Mouse (Mus musculus) E14TG2a.4 (cell line): Measurements from ENCODE around the gene Spdef.
A peak's percentile ranks its signal among the peaks of the same experiment; 100 is the strongest.

Experiments
- H3K27me3 ChIP-seq: 2 replicates; pipeline ENCODE4 v1.6.1; 2014; ENCODE audit warnings: low read length, control low read depth; ENCODE audit not compliant: insufficient read depth
- H3K36me3 ChIP-seq: 2 replicates; pipeline ENCODE4 v1.6.1; 2014; ENCODE audit warnings: low read length, control low read depth; ENCODE audit not compliant: insufficient read depth
- H3K4me1 ChIP-seq: replicated peaks from 2 replicates; pipeline ENCODE4 v1.6.1; 2014; ENCODE audit warnings: low read depth, low read length, control low read depth
- H3K4me3 ChIP-seq: replicated peaks from 2 replicates; pipeline ENCODE4 v1.5.1; 2014; ENCODE audit warnings: mild to moderate bottlenecking, low read length
- H3K9me3 ChIP-seq: 2 replicates; pipeline ENCODE4 v1.6.1; 2014; ENCODE audit warnings: low read length, control low read depth
- CTCF ChIP-seq: conservative IDR thresholded peaks from 2 replicates; pipeline ENCODE4 v1.5.1; 2014; ENCODE audit warnings: low read length
- NANOG ChIP-seq: IDR thresholded peaks from 2 replicates; pipeline ENCODE4 v1.6.1; 2014; ENCODE audit warnings: borderline replicate concordance, low read length, mixed read lengths
- POU5F1 ChIP-seq: IDR thresholded peaks from 2 replicates; pipeline ENCODE4 v1.6.1; 2014; ENCODE audit warnings: low read length, borderline replicate concordance

Spdef gene

GRCm38 (mm10) chr17:27728770-27729169 is at the start of gene Spdef:
Spdef (minus strand) TSS chr17:27728955.
- Histone ChIP-seq H3K36me3 (no peaks in the 10 kb centered on the region), H3K27me3 (peaks cover 5% of the 10 kb centered on the region; the same call in 1 of the 2 replicates), H3K4me1 (peaks cover 37% of the 10 kb centered on the region), H3K4me3 (no peak within 1 kb of the TSS), H3K9me3 (no peaks in the 10 kb centered on the region)
- TF ChIP-seq POU5F1 (no peak), NANOG (no peak), CTCF (no peak)

DNA sequence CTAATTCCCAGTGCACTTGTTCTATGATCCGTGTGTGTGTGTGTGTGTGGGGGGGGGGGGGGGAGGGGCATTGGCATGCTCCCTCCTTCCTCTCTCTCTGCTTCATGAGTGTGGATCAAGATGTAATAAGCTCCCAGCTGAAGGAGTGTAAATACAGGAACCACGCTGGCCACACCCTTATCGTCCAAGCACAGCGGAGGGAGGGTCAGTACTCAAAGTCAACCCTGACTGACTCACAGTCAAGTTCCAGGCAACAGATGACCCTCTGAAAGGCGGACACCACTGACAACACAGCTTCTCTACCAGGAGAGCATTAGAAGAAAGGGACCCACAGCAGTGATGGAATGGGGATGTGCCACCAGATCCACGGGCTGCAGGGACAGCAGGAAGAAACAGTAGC is 49.1 kb upstream of the Spdef start:
- H3K4me1 ChIP-seq, result peaks cover 68% of the 10 kb centered on the region
- no peak overlapping the region for H3K4me3 ChIP-seq
- H3K27me3 ChIP-seq, result no peaks in the 10 kb centered on the region
- H3K36me3 ChIP-seq, result peaks cover 93% of the 10 kb centered on the region
- TF ChIP-seq POU5F1 (no peak), NANOG (no peak), CTCF (no peak)
- H3K9me3 ChIP-seq, result no peaks in the 10 kb centered on the region

- Histone ChIP-seq H3K9me3 (no peaks in the 10 kb centered on the region), H3K4me3 (no peak overlapping the region), H3K27me3 (no peaks in the 10 kb centered on the region), H3K36me3 (peaks cover 88% of the 10 kb centered on the region), H3K4me1 (peaks cover 48% of the 10 kb centered on the region)
- TF ChIP-seq POU5F1, result no peak
- no peak for TF ChIP-seq NANOG
- TF ChIP-seq CTCF, result no peak
Observed at GRCm38 (mm10) chr17:27774198-27774597, 45.4 kb upstream of the Spdef start.

- TF ChIP-seq NANOG (no peak), CTCF (no peak), POU5F1 (no peak)
- Histone ChIP-seq H3K4me3 (no peak overlapping the region), H3K36me3 (peaks cover 83% of the 10 kb centered on the region), H3K9me3 (no peaks in the 10 kb centered on the region), H3K4me1 (peaks cover 45% of the 10 kb centered on the region), H3K27me3 (no peaks in the 10 kb centered on the region)
Observed at GRCm38 (mm10) chr17:27771616-27772015, 42.9 kb upstream of the Spdef start.

GRCm38 (mm10) chr17:27768817-27769542 is 40.2 kb upstream of the Spdef start:
- 0 out of 2 replicates have a peak, but pooled peaks have one; percentile 16 for TF ChIP-seq POU5F1
- TF ChIP-seq NANOG, result no peak
- TF ChIP-seq CTCF, result peak; percentile 89
- Histone ChIP-seq H3K4me3 (no peak overlapping the region), H3K4me1 (peaks cover 32% of the 10 kb centered on the region), H3K36me3 (peaks cover 83% of the 10 kb centered on the region), H3K9me3 (no peaks in the 10 kb centered on the region; the same call in 1 of the 2 replicates), H3K27me3 (no peaks in the 10 kb centered on the region)

DNA sequence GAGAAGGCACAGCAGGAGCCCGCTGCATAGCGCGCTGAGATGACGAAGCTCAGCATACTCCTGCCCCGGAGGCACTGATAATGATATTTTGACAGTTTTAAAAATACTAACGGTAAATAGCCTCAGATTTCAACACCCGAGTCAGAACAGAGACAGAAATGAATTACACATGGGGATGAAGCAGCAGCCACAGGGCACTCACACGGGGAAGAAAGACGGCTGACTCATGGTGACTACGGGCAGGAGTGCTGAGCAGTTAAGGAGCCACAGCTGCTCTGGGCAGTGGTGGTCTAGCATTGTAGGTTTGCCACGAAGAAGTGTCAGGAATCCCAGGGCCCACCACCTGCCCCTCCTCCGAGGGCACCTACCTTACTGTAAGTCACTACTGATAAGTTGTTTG is 38.8 kb upstream of the Spdef start:
- Histone ChIP-seq H3K36me3 (peaks cover 84% of the 10 kb centered on the region), H3K9me3 (no peaks in the 10 kb centered on the region; the same call in 1 of the 2 replicates), H3K27me3 (no peaks in the 10 kb centered on the region), H3K4me1 (peaks cover 30% of the 10 kb centered on the region), H3K4me3 (no peak overlapping the region)
- no peak for TF ChIP-seq POU5F1

DNA sequence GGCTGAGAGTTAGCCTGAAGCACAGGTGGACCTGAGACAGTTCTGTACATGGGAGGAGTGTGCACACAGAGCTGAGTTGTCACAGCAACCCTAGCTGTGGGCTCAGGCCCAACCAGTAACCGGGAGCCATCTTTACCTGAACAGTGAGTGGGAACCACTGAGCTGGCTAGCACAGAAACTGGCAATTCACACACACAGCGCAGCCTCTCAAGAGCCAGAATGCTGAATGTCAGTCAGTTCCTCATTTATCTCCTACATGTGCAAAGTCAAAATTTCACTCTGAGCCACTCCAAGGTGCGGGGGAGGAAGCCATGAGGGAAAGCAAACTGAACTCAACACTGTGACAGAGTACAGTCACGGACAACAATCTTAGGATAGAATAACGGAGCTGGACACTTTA is 38.4 kb upstream of the Spdef start:
- Histone ChIP-seq H3K36me3 (peaks cover 82% of the 10 kb centered on the region), H3K27me3 (no peaks in the 10 kb centered on the region), H3K4me1 (peaks cover 30% of the 10 kb centered on the region), H3K9me3 (no peaks in the 10 kb centered on the region; the same call in 1 of the 2 replicates), H3K4me3 (no peak overlapping the region)
- no peak for TF ChIP-seq CTCF
- TF ChIP-seq POU5F1, result no peak
- no peak for TF ChIP-seq NANOG

GRCm38 (mm10) chr17:27765066-27765465 is 36.3 kb upstream of the Spdef start:
- Histone ChIP-seq H3K27me3 (no peaks in the 10 kb centered on the region), H3K4me3 (no peak overlapping the region), H3K36me3 (peaks cover 83% of the 10 kb centered on the region), H3K9me3 (no peaks in the 10 kb centered on the region; the same call in 1 of the 2 replicates), H3K4me1 (peaks cover 50% of the 10 kb centered on the region)
- no peak for TF ChIP-seq POU5F1

DNA sequence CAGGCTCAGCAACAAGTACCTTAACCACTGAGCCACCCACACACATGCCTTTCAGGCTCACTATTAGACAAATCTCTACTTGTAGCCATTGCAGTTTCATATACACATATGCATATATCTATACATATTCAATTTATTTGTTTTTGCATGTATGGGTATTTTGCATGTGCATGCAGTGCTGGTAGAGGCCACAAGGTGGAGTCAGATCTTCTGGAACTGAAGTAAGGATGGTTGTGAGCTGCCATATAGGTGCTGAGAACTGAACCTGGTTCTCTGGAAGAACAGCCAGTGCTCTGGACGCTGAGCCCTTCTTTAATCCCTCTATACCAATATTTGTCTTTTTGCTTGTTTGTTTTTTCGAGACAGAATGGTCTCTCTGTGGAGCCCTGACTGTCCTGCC is 35.7 kb upstream of the Spdef start:
- Histone ChIP-seq H3K4me3 (no peak overlapping the region), H3K9me3 (no peaks in the 10 kb centered on the region; the same call in 1 of the 2 replicates), H3K27me3 (no peaks in the 10 kb centered on the region), H3K4me1 (peaks cover 52% of the 10 kb centered on the region), H3K36me3 (peaks cover 83% of the 10 kb centered on the region)
- TF ChIP-seq CTCF (peak; percentile 59), POU5F1 (no peak), NANOG (no peak)
